Mouse (Mus musculus) small intestine, adult 10 weeks (tissue): ENCODE data around the gene Tcaf1. TPM values are rescaled to one million over a fixed set of nuclear protein-coding genes. Genes with fewer than 3 reads are reported as not detected.

Experiments
- polyA plus RNA-seq: library from polyadenylated mRNA; stranded (reverse); fragments of 350-450 nt; fragmentation: Illumina TruSeq; extraction: RNeasy Lipid Tissue Mini Kit (QIAGEN cat#74804); gene quantifications from one replicate; pipeline ENCODE4 v1.2.3, GENCODE M21; 2014; ENCODE audit warnings: low replicate concordance

Gene Tcaf1
- polyA plus RNA-seq: 11.4 TPM

DNA sequence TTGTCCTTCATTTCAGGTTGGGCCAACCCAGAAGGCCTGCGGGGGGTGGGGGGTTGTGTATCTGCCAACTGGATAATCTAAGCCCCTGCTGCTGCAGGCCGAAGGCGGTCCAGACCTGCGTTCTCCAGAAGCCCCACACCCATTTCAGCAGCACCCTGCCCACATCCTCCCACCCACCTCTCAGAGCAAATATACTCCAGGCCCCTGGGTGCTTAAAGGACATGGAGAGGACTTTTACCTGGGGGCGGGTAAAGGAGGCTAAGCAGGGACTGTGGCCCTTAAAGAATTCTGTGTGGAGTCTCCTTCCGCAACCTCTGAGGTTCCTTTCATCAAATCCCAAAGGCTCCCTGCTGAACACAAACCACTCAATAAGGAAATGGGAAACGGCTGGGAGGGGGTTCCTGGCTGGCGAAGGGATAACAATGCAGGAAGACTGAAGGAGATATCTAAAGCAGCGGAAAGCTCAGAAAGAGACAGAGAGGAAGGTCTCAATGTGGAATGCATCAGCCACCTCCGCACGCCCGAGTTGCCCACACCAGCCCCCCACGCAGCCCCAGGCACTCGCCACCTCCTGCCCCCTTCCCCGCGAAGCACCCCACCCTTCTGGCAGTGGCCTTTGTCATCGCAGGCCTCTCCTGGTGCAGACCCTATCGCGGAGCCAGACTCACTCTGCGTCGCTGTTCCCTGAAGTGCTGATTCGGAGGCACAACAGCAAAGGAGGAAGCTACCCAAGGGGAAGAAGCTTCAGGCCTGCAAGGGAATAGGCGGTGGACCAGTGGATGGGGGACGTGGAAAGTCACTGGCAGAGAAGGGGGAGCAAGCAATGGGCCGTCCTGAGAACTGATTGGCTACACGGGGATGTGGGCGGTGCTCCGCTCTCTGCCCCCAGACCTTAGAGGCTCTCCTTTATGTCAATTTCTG is at the start of gene Tcaf1:
Gene Tcaf1, minus strand, starts transcription at position 798 of the 921 bp plus-strand sequence.

DNA sequence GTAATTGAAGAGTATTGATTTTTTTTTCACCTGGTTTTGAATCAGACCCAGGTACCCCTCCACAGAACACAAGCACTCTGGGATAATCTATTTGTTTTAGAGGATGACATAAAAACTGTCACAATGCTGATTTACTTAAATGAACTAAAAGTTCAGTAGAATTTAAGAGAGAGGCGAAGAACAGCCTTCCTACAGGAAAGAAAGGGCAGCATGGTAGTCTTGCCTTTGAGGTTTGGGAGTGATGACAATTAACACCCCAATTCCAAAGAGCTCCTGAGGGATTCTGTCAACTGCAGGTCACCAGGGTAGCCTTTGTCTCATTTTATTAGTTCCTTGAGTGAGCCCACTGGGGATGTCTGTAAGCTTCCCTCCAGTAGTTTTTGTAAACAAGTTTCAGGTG is 46.2 kb upstream of the Tcaf1 start, which contains the start of gene Olfr38:
Gene Olfr38, plus strand, starts transcription at position 301 of the 400 bp plus-strand sequence.

DNA sequence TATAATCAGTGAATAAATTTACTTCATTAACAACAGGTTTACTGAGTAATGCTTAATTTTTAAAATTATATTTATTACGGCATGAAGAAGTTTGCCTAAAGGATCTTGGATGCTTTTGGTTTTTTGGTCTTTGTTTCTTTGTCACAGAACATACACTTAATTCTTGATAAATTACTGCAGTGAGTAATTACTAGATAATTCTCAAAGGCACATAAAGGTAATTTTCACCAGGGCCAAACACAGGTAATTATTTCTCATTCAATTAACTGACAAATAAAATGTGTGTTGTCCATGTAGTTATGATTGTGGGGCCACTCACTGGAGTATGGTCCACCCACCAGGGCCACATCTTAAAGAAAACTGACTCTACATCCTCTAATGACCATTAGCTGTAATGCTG is 29.2 kb upstream of the Tcaf1 start, which contains the start of gene Olfr453:
Gene Olfr453, plus strand, starts transcription at position 301 of the 400 bp plus-strand sequence.

DNA sequence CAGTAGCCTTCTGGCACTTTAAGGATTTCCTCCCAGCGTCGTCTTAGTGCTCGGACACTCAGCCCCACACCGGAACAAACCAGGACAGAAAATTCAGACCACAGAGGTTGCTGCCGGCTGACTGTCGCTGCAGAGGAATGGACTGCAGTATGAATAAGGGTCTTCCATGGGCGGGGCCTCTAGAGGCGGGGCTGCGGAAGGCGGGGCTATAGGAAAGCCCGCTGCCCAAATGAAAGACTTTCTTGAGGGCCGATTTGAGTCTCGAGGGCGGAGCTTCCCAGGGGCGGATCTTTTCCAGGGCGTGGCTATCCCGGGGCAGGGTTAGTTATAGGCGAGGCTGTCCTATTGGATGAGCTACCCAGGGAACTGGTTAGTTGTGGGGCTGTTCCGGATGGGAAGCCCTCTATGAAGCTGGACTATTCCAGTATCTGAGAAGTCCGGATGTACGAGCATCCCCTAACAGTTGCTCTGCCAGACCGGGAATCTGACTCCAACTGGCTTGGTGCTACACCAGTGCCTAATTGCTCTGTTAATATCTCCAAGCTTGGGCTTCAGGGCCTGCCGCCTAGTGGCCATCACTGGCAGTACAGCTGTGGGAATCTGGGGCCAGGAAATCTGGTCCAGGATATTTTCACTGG is 64.9 kb downstream of the Tcaf1 start, which contains the start of gene Tcaf2:
Gene Tcaf2, minus strand, starts transcription at position 343 of the 638 bp plus-strand sequence.

Other genes starting within 250 kb of the Tcaf1 start
- not detected for gene Olfr458, start 244.9 kb downstream of the Tcaf1 start, polyA plus RNA-seq
- not detected for gene Olfr457, start 233.8 kb downstream of the Tcaf1 start, polyA plus RNA-seq
- not detected for gene Olfr456, start 222.9 kb downstream of the Tcaf1 start, polyA plus RNA-seq
- not detected for gene Olfr455, start 162.5 kb downstream of the Tcaf1 start, polyA plus RNA-seq
- not detected for gene Tcaf3, start 112.4 kb downstream of the Tcaf1 start, polyA plus RNA-seq
- 13.3 TPM for gene Tcaf2, start 64.8 kb downstream of the Tcaf1 start, polyA plus RNA-seq
- gene Olfr453, start 29.3 kb upstream of the Tcaf1 start, polyA plus RNA-seq: not detected
- not detected for gene Olfr38, start 46.3 kb upstream of the Tcaf1 start, polyA plus RNA-seq
- not detected for gene Olfr452, start 75.0 kb upstream of the Tcaf1 start, polyA plus RNA-seq
- not detected for gene Olfr450, start 101.9 kb upstream of the Tcaf1 start, polyA plus RNA-seq
- gene Olfr449, start 124.3 kb upstream of the Tcaf1 start, polyA plus RNA-seq: not detected
- gene Olfr448, start 180.4 kb upstream of the Tcaf1 start, polyA plus RNA-seq: not detected
- not detected for gene Olfr447, start 198.8 kb upstream of the Tcaf1 start, polyA plus RNA-seq
- gene Olfr446, start 211.3 kb upstream of the Tcaf1 start, polyA plus RNA-seq: not detected
- not detected for gene Olfr444, start 239.0 kb upstream of the Tcaf1 start, polyA plus RNA-seq